Mouse (Mus musculus): ENCODE results near the gene Hps4. TPM values are rescaled to one million over a fixed set of nuclear protein-coding genes. Genes with fewer than 3 reads are reported as not detected.
A peak's percentile ranks its signal among the peaks of the same experiment; 100 is the strongest.

Hps4 gene
- polyA plus RNA-seq, 1 experiment, result 22.7 TPM

GRCm38 (mm10) chr5:112337004-112337403 is 5.9 kb upstream of the Hps4 start:
- no peak for TF ChIP-seq CTCF (IDR thresholded peaks at IDR 0.05; ENCODE audit: low read depth, low read length)
- TF ChIP-seq POLR2A (IDR thresholded peaks at IDR 0.05; ENCODE audit: borderline replicate concordance, low read depth, low read length), result no peak
- Histone ChIP-seq H3K27ac (ENCODE audit: insufficient read depth, low read depth, low read length) (no peak overlapping the region), H3K4me3 (ENCODE audit: insufficient read depth, low read length) (no peak overlapping the region), H3K4me1 (ENCODE audit: control insufficient read depth, insufficient read depth, low read length) (peaks cover 16% of the 10 kb centered on the region)

GRCm38 (mm10) chr5:112339215-112339614 is 3.7 kb upstream of the Hps4 start:
- Histone ChIP-seq H3K4me1 (ENCODE audit: control insufficient read depth, insufficient read depth, low read length) (peaks cover 24% of the 10 kb centered on the region), H3K27ac (ENCODE audit: insufficient read depth, low read depth, low read length) (no peak overlapping the region), H3K4me3 (ENCODE audit: insufficient read depth, low read length) (no peak overlapping the region)
- TF ChIP-seq POLR2A (IDR thresholded peaks at IDR 0.05; ENCODE audit: borderline replicate concordance, low read depth, low read length) (no peak), CTCF (IDR thresholded peaks at IDR 0.05; ENCODE audit: low read depth, low read length) (no peak)

GRCm38 (mm10) chr5:112343205-112343595 is 317 bp downstream of the Hps4 start:
- H3K4me3 ChIP-seq (ENCODE audit: insufficient read depth, low read length), result peak overlapping the region; percentile 83
- H3K27ac ChIP-seq (ENCODE audit: insufficient read depth, low read depth, low read length), result peak overlapping the region; percentile 27; the same call in 1 of the 2 replicates
- TF ChIP-seq POLR2A (IDR thresholded peaks at IDR 0.05; ENCODE audit: borderline replicate concordance, low read depth, low read length) (no peak), CTCF (IDR thresholded peaks at IDR 0.05; ENCODE audit: low read depth, low read length) (no peak)
- peaks cover 31% of the 10 kb centered on the region for H3K4me1 ChIP-seq (ENCODE audit: control insufficient read depth, insufficient read depth, low read length)

- H3K4me1 ChIP-seq (ENCODE audit: control insufficient read depth, insufficient read depth, low read length), result peaks cover 31% of the 10 kb centered on the region
- TF ChIP-seq POLR2A (IDR thresholded peaks at IDR 0.05; ENCODE audit: borderline replicate concordance, low read depth, low read length) (no peak), CTCF (IDR thresholded peaks at IDR 0.05; ENCODE audit: low read depth, low read length) (no peak)
- no peak overlapping the region for H3K27ac ChIP-seq (ENCODE audit: insufficient read depth, low read depth, low read length)
- H3K4me3 ChIP-seq (ENCODE audit: insufficient read depth, low read length), result no peak overlapping the region
These were observed 1.4 kb downstream of the Hps4 start for GRCm38 (mm10) chr5:112344092-112344960.

GRCm38 (mm10) chr5:112346211-112346965 is 3.5 kb downstream of the Hps4 start:
- Histone ChIP-seq H3K27ac (ENCODE audit: insufficient read depth, low read depth, low read length) (no peak overlapping the region), H3K4me1 (ENCODE audit: control insufficient read depth, insufficient read depth, low read length) (peaks cover 20% of the 10 kb centered on the region), H3K4me3 (ENCODE audit: insufficient read depth, low read length) (no peak overlapping the region)
- TF ChIP-seq CTCF (IDR thresholded peaks at IDR 0.05; ENCODE audit: low read depth, low read length) (no peak), POLR2A (IDR thresholded peaks at IDR 0.05; ENCODE audit: borderline replicate concordance, low read depth, low read length) (no peak)

- H3K4me3 ChIP-seq (ENCODE audit: insufficient read depth, low read length), result no peak overlapping the region
- H3K4me1 ChIP-seq (ENCODE audit: control insufficient read depth, insufficient read depth, low read length), result peaks cover 13% of the 10 kb centered on the region
- H3K27ac ChIP-seq (ENCODE audit: insufficient read depth, low read depth, low read length), result no peak overlapping the region
- TF ChIP-seq CTCF (IDR thresholded peaks at IDR 0.05; ENCODE audit: low read depth, low read length) (no peak), POLR2A (IDR thresholded peaks at IDR 0.05; ENCODE audit: borderline replicate concordance, low read depth, low read length) (no peak)
These were observed 6.3 kb downstream of the Hps4 start for GRCm38 (mm10) chr5:112349169-112349568.

GRCm38 (mm10) chr5:112355493-112355892 is 12.6 kb downstream of the Hps4 start:
- Histone ChIP-seq H3K4me3 (ENCODE audit: insufficient read depth, low read length) (no peak overlapping the region), H3K27ac (ENCODE audit: insufficient read depth, low read depth, low read length) (peak overlapping the region; percentile 61), H3K4me1 (ENCODE audit: control insufficient read depth, insufficient read depth, low read length) (peaks cover 20% of the 10 kb centered on the region)
- TF ChIP-seq CTCF (IDR thresholded peaks at IDR 0.05; ENCODE audit: low read depth, low read length), result no peak
- TF ChIP-seq POLR2A (IDR thresholded peaks at IDR 0.05; ENCODE audit: borderline replicate concordance, low read depth, low read length), result no peak

- peaks cover 20% of the 10 kb centered on the region for H3K4me1 ChIP-seq (ENCODE audit: control insufficient read depth, insufficient read depth, low read length)
These were observed 13.0 kb downstream of the Hps4 start, which contains the start of gene Gm6583 for GRCm38 (mm10) chr5:112355910-112356309. Gm6583 (minus strand) TSS chr5:112356033.

GRCm38 (mm10) chr5:112356322-112356721 is 13.4 kb downstream of the Hps4 start:
- no peak overlapping the region for H3K27ac ChIP-seq (ENCODE audit: insufficient read depth, low read depth, low read length)
- TF ChIP-seq POLR2A (IDR thresholded peaks at IDR 0.05; ENCODE audit: borderline replicate concordance, low read depth, low read length) (no peak), CTCF (IDR thresholded peaks at IDR 0.05; ENCODE audit: low read depth, low read length) (no peak)
- H3K4me3 ChIP-seq (ENCODE audit: insufficient read depth, low read length), result no peak overlapping the region
- peaks cover 20% of the 10 kb centered on the region for H3K4me1 ChIP-seq (ENCODE audit: control insufficient read depth, insufficient read depth, low read length)

More at GRCm38 (mm10) chr5:112355910-112356309, 13.0 kb downstream of the Hps4 start, which contains the start of gene Gm6583:
- Histone ChIP-seq H3K27ac (ENCODE audit: insufficient read depth, low read depth, low read length) (peak within 1 kb of the TSS; percentile 61), H3K4me3 (ENCODE audit: insufficient read depth, low read length) (no peak within 1 kb of the TSS)
- TF ChIP-seq CTCF (IDR thresholded peaks at IDR 0.05; ENCODE audit: low read depth, low read length) (no peak), POLR2A (IDR thresholded peaks at IDR 0.05; ENCODE audit: borderline replicate concordance, low read depth, low read length) (no peak)

All from bone marrow macrophage, adult 2 months (primary cell).